In genomic region chr11:82072984-82073383, GRCm38 (mm10) we compare ENCODE assay signal across 31 mouse cellular contexts. TPM values are rescaled to one million over a fixed set of nuclear protein-coding genes. Genes with fewer than 3 reads are reported as not detected.
"Had no signal": no experiment of that assay in that cellular context is flagged by ENCODE, and none has a peak within 500 bp of the region (broad histone marks: within the 10 kb centered on the region; RNA-seq: fewer than 3 reads in every experiment).

No protein-coding gene starts in this region.

- H3K4me2 ChIP-seq: kidney, embryonic 15.5 days; liver, embryonic 13.5 days; lung, embryonic 15.5 days; midbrain, embryonic 11.5 days; neural tube, embryonic 12.5 days; neural tube, embryonic 15.5 days had no signal

- H3K27ac ChIP-seq: kidney, embryonic 15.5 days; left cerebral cortex, adult 2 months; liver, embryonic 13.5 days; lung, embryonic 15.5 days; neural tube, embryonic 12.5 days; neural tube, embryonic 15.5 days had no signal

- H3K4me3 ChIP-seq: kidney, embryonic 15.5 days; left cerebral cortex, adult 2 months; liver, embryonic 13.5 days; lung, embryonic 15.5 days; neural tube, embryonic 12.5 days; neural tube, embryonic 15.5 days had no signal

- H3K9ac ChIP-seq: kidney, embryonic 15.5 days; liver, embryonic 13.5 days; lung, embryonic 15.5 days; neural tube, embryonic 12.5 days; neural tube, embryonic 15.5 days had no signal

- H3K9me3 ChIP-seq: kidney, embryonic 15.5 days; liver, embryonic 13.5 days; lung, embryonic 15.5 days; neural tube, embryonic 12.5 days; neural tube, embryonic 15.5 days had no signal

- DNase-seq: kidney, adult 8-10 months; kidney, postnatal 10 days; kidney, postnatal 36 days; layer of hippocampus, postnatal 36 days; liver, embryonic 13.5 days; lung, postnatal 10 days; midbrain, embryonic 14.5 days; retina, postnatal 1 day; right cerebral cortex, postnatal 25 days; spleen, adult 18-20 months; thymus, adult 18-20 months; thymus, postnatal 36 days had no signal

- H3K4me1 ChIP-seq: kidney, embryonic 15.5 days; liver, embryonic 13.5 days; neural tube, embryonic 12.5 days; neural tube, embryonic 15.5 days had no signal

- H3K27me3 ChIP-seq: kidney, embryonic 15.5 days; liver, embryonic 13.5 days; lung, embryonic 15.5 days; neural tube, embryonic 12.5 days; neural tube, embryonic 15.5 days had no signal

- H3K36me3 ChIP-seq: kidney, embryonic 15.5 days; liver, embryonic 13.5 days; lung, embryonic 15.5 days; neural tube, embryonic 12.5 days; neural tube, embryonic 15.5 days had no signal

RNA-seq across cellular contexts. Expression of gene Ccl11, which starts 15.4 kb away (rescaled TPM):
- total RNA-seq: layer of hippocampus, adult 8-10 months; layer of hippocampus, postnatal 36 days; megakaryocyte-erythroid progenitor cell, adult 5-6 weeks; midbrain, postnatal 0 days had no signal
- polyA plus RNA-seq: limb, embryonic 11.5 days; midbrain, embryonic 11.5 days; midbrain, embryonic 14.5 days; testis, adult 2 months had no signal

RNA-seq across cellular contexts. Expression of gene Ccl7, which starts 27.5 kb away (rescaled TPM):
- total RNA-seq: layer of hippocampus, adult 8-10 months; layer of hippocampus, postnatal 36 days; left cerebral cortex, adult 2 months; left cerebral cortex, postnatal 10 days; megakaryocyte-erythroid progenitor cell, adult 5-6 weeks had no signal
- polyA plus RNA-seq: limb, embryonic 11.5 days; liver, adult 2 months; testis, adult 2 months had no signal

RNA-seq across cellular contexts. Expression of gene Ccl12, which starts 28.7 kb away (rescaled TPM):
- total RNA-seq: left cerebral cortex, adult 2 months; left cerebral cortex, postnatal 10 days; left cerebral cortex, postnatal 36 days; liver, adult 2 months; megakaryocyte-erythroid progenitor cell, adult 5-6 weeks had no signal

RNA-seq across cellular contexts. Expression of gene Gm17268, which starts 34.6 kb away (rescaled TPM):
- total RNA-seq: layer of hippocampus, adult 8-10 months; layer of hippocampus, postnatal 10 days; layer of hippocampus, postnatal 36 days; left cerebral cortex, adult 2 months; left cerebral cortex, postnatal 10 days; left cerebral cortex, postnatal 36 days; liver, adult 2 months; megakaryocyte-erythroid progenitor cell, adult 5-6 weeks; midbrain, postnatal 0 days had no signal
- polyA plus RNA-seq: kidney, embryonic 15.5 days; limb, embryonic 11.5 days; limb, embryonic 14.5 days; liver, adult 2 months; liver, embryonic 13.5 days; liver, embryonic 16.5 days; lung, embryonic 15.5 days; midbrain, embryonic 11.5 days; midbrain, embryonic 14.5 days; midbrain, postnatal 0 days; neural tube, embryonic 12.5 days; neural tube, embryonic 15.5 days; stomach, embryonic 16.5 days; testis, adult 2 months; urinary bladder, adult 2 months had no signal

RNA-seq across cellular contexts. Expression of gene Ccl2, which starts 37.6 kb away (rescaled TPM):
- total RNA-seq: layer of hippocampus, postnatal 10 days; left cerebral cortex, adult 2 months; left cerebral cortex, postnatal 10 days; left cerebral cortex, postnatal 36 days; megakaryocyte-erythroid progenitor cell, adult 5-6 weeks; midbrain, postnatal 0 days had no signal
- polyA plus RNA-seq: limb, embryonic 11.5 days had no signal
